Mouse (Mus musculus) frontal cortex, postnatal 36 days (tissue): ENCODE data around the gene Galk2.

ENCODE experiments used
- DNase-seq, 2 experiments: peaks; one replicate each; pipeline ENCODE4 v3.0.0; 2022; ENCODE audit warnings: low spot score in 2 of 2

Galk2 gene

GRCm38 (mm10) chr2:125900797-125901410, 42.0 kb downstream of the Galk2 start:
- no peak for DNase-seq

GRCm38 (mm10) chr2:125901426-125901825, 42.5 kb downstream of the Galk2 start:
- DNase-seq = no peak

- no peak for DNase-seq
Observed at GRCm38 (mm10) chr2:125906407-125907066, 47.6 kb downstream of the Galk2 start.

GRCm38 (mm10) chr2:125907580-125908255, 48.8 kb downstream of the Galk2 start:
- DNase-seq = no peak

- DNase-seq = no peak
Observed at GRCm38 (mm10) chr2:125914167-125914566, 55.3 kb downstream of the Galk2 start.

GRCm38 (mm10) chr2:125914713-125915112, 55.8 kb downstream of the Galk2 start:
- no peak for DNase-seq

GRCm38 (mm10) chr2:125916652-125917296, 57.9 kb downstream of the Galk2 start:
- no peak for DNase-seq

GRCm38 (mm10) chr2:125917297-125917679, 58.4 kb downstream of the Galk2 start:
- no peak for DNase-seq

- DNase-seq = no peak
Observed at GRCm38 (mm10) chr2:125921273-125921672, 62.4 kb downstream of the Galk2 start.

GRCm38 (mm10) chr2:125922149-125922548, 63.2 kb downstream of the Galk2 start:
- DNase-seq = no peak

GRCm38 (mm10) chr2:125922877-125923276, 64.0 kb downstream of the Galk2 start:
- no peak for DNase-seq

GRCm38 (mm10) chr2:125923346-125923745, 64.4 kb downstream of the Galk2 start:
- no peak for DNase-seq

- DNase-seq = no peak
Observed at GRCm38 (mm10) chr2:125924554-125924953, 65.6 kb downstream of the Galk2 start.

GRCm38 (mm10) chr2:125925081-125925480, 66.2 kb downstream of the Galk2 start:
- DNase-seq = no peak

- DNase-seq = no peak
Observed at GRCm38 (mm10) chr2:125929396-125929795, 70.5 kb downstream of the Galk2 start.

- DNase-seq = no peak
Observed at GRCm38 (mm10) chr2:125929872-125930271, 71.0 kb downstream of the Galk2 start.

- DNase-seq = no peak
Observed at GRCm38 (mm10) chr2:125931193-125931592, 72.3 kb downstream of the Galk2 start.

GRCm38 (mm10) chr2:125932734-125933133, 73.8 kb downstream of the Galk2 start:
- no peak for DNase-seq

GRCm38 (mm10) chr2:125933977-125934376, 75.1 kb downstream of the Galk2 start:
- DNase-seq = no peak

GRCm38 (mm10) chr2:125936396-125936795, 77.5 kb downstream of the Galk2 start:
- DNase-seq = no peak

GRCm38 (mm10) chr2:125938993-125939642, 80.2 kb downstream of the Galk2 start:
- DNase-seq = no peak
